Mouse (Mus musculus): ENCODE measurements around the gene Btbd35f1.
"Not testable (repeated sequence)": the region's sequence is repeated elsewhere in the genome, so short reads cannot be mapped to it uniquely, and the experiment has no call there.

Gene Btbd35f1

GRCm38 (mm10) chrX:32559755-32560154, at the start of gene Btbd35f1:
Gene Btbd35f1, plus strand, starts transcription at chrX:32560055.
- not testable (repeated sequence) for DNase-seq (ENCODE audit: low read depth, low spot score)

- not testable (repeated sequence) for DNase-seq (ENCODE audit: low read depth, low spot score)
These were observed 31.2 kb downstream of the Btbd35f1 start for GRCm38 (mm10) chrX:32590878-32591542.

GRCm38 (mm10) chrX:32601008-32601407, 41.2 kb downstream of the Btbd35f1 start:
- DNase-seq (ENCODE audit: low read depth, low spot score) = not testable (repeated sequence)

GRCm38 (mm10) chrX:32601425-32601824, 41.6 kb downstream of the Btbd35f1 start:
- DNase-seq (ENCODE audit: low read depth, low spot score) = not testable (repeated sequence)
